Mouse (Mus musculus): ENCODE measurements around the gene Mkln1.

The Mkln1 gene

GRCm38 (mm10) chr6:31397775-31398430 lies 632 bp upstream of the Mkln1 start:
- DNase-seq (ENCODE audit: extremely low read depth, insufficient read length, low spot score): no peak

- peak; percentile 42 for DNase-seq (ENCODE audit: extremely low read depth, insufficient read length, low spot score)
These were observed 643 bp downstream of the Mkln1 start for GRCm38 (mm10) chr6:31399206-31399549.

GRCm38 (mm10) chr6:31399566-31399965 lies 1.0 kb downstream of the Mkln1 start:
- DNase-seq (ENCODE audit: extremely low read depth, insufficient read length, low spot score): peak; percentile 46

GRCm38 (mm10) chr6:31411017-31411416 lies 12.5 kb downstream of the Mkln1 start:
- DNase-seq (ENCODE audit: extremely low read depth, insufficient read length, low spot score): no peak

- peak; percentile 22 for DNase-seq (ENCODE audit: extremely low read depth, insufficient read length, low spot score)
These were observed 14.0 kb downstream of the Mkln1 start for GRCm38 (mm10) chr6:31412487-31412886.

GRCm38 (mm10) chr6:31413556-31413955 lies 15.0 kb downstream of the Mkln1 start:
- DNase-seq (ENCODE audit: extremely low read depth, insufficient read length, low spot score): no peak

- no peak for DNase-seq (ENCODE audit: extremely low read depth, insufficient read length, low spot score)
These were observed 15.8 kb downstream of the Mkln1 start for GRCm38 (mm10) chr6:31414303-31414702.

GRCm38 (mm10) chr6:31425428-31425827 lies 26.9 kb downstream of the Mkln1 start:
- DNase-seq (ENCODE audit: extremely low read depth, insufficient read length, low spot score): no peak

- no peak for DNase-seq (ENCODE audit: extremely low read depth, insufficient read length, low spot score)
These were observed 38.7 kb downstream of the Mkln1 start for GRCm38 (mm10) chr6:31437264-31437663.

- DNase-seq (ENCODE audit: extremely low read depth, insufficient read length, low spot score): no peak
These were observed 46.7 kb downstream of the Mkln1 start for GRCm38 (mm10) chr6:31445258-31445657.

GRCm38 (mm10) chr6:31453735-31454134 lies 55.2 kb downstream of the Mkln1 start:
- peak; percentile 10 for DNase-seq (ENCODE audit: extremely low read depth, insufficient read length, low spot score)

- no peak for DNase-seq (ENCODE audit: extremely low read depth, insufficient read length, low spot score)
These were observed 56.8 kb downstream of the Mkln1 start for GRCm38 (mm10) chr6:31455376-31455775.

GRCm38 (mm10) chr6:31456988-31457387 lies 58.5 kb downstream of the Mkln1 start:
- no peak for DNase-seq (ENCODE audit: extremely low read depth, insufficient read length, low spot score)

GRCm38 (mm10) chr6:31469431-31469830 lies 70.9 kb downstream of the Mkln1 start:
- DNase-seq (ENCODE audit: extremely low read depth, insufficient read length, low spot score): no peak

GRCm38 (mm10) chr6:31478221-31478620 lies 79.7 kb downstream of the Mkln1 start:
- DNase-seq (ENCODE audit: extremely low read depth, insufficient read length, low spot score): no peak

- no peak for DNase-seq (ENCODE audit: extremely low read depth, insufficient read length, low spot score)
These were observed 81.5 kb downstream of the Mkln1 start for GRCm38 (mm10) chr6:31480008-31480407.

GRCm38 (mm10) chr6:31486601-31487000 lies 88.1 kb downstream of the Mkln1 start:
- no peak for DNase-seq (ENCODE audit: extremely low read depth, insufficient read length, low spot score)

GRCm38 (mm10) chr6:31489950-31490349 lies 91.4 kb downstream of the Mkln1 start:
- DNase-seq (ENCODE audit: extremely low read depth, insufficient read length, low spot score): no peak

- DNase-seq (ENCODE audit: extremely low read depth, insufficient read length, low spot score): no peak
These were observed 96.7 kb downstream of the Mkln1 start for GRCm38 (mm10) chr6:31495122-31495731.

- no peak for DNase-seq (ENCODE audit: extremely low read depth, insufficient read length, low spot score)
These were observed 97.7 kb downstream of the Mkln1 start for GRCm38 (mm10) chr6:31496227-31496626.

- DNase-seq (ENCODE audit: extremely low read depth, insufficient read length, low spot score): no peak
These were observed 101.3 kb downstream of the Mkln1 start for GRCm38 (mm10) chr6:31499836-31500235.

GRCm38 (mm10) chr6:31500260-31500659 lies 101.7 kb downstream of the Mkln1 start:
- no peak for DNase-seq (ENCODE audit: extremely low read depth, insufficient read length, low spot score)

GRCm38 (mm10) chr6:31500691-31501090 lies 102.2 kb downstream of the Mkln1 start:
- DNase-seq (ENCODE audit: extremely low read depth, insufficient read length, low spot score): no peak
